Mouse (Mus musculus): ENCODE measurements around the gene Kmo. TPM values are rescaled to one million over a fixed set of nuclear protein-coding genes. Genes with fewer than 3 reads are reported as not detected.

The Kmo gene
- polyA plus RNA-seq, 1 experiment: 0.10 TPM

DNA sequence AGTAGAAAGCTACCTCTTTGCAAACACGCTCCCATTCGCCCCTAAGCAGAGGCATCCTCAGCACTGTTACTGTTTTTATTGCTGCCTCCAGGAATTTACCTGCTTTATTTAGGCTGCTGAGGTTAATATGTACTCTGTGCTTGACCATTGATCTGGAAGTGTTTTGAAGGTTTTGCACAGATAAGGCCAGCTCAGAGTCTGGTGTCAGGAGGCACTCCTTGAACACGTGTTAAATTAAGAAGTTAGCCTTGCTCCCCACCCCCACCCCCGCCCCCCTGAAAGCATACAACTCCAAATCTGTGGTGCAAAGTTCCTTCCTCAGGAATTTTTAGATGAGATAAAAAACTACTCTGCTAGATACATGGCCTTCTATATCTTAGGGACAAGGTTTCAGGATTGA, 81.0 kb downstream of the Kmo start:
- H3K4me1 ChIP-seq (ENCODE audit: control insufficient read depth, insufficient read depth, low read length): no peaks in the 10 kb centered on the region
- TF ChIP-seq POLR2A (IDR thresholded peaks at IDR 0.05; ENCODE audit: extremely low read depth, insufficient read depth, low read length): no peak
- TF ChIP-seq CTCF (IDR thresholded peaks at IDR 0.05; ENCODE audit: extremely low read depth, insufficient read depth, low read length): no peak

DNA sequence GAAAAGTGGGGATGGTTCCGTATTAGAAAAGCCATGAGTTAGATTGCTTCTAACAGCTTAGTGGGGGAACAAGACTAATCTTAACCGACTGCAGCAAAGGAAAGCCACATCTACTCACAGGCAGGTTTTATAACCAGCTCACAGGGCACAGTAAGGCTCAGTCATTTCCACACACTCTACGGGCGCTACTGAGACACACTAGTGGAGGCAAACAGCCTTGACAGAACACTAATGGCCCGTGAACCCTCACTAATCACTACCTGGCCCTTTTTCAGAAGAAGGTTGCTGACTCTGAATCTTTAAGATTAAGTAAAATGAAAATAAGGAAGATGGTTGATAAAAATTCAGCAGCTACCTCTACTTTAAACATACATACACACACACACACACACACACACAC, 87.4 kb downstream of the Kmo start:
- TF ChIP-seq CTCF (IDR thresholded peaks at IDR 0.05; ENCODE audit: extremely low read depth, insufficient read depth, low read length): no peak
- TF ChIP-seq POLR2A (IDR thresholded peaks at IDR 0.05; ENCODE audit: extremely low read depth, insufficient read depth, low read length): no peak
- no peak overlapping the region for H3K27ac ChIP-seq (ENCODE audit: insufficient read depth, low read length)
- H3K4me3 ChIP-seq (ENCODE audit: insufficient read depth, low read length): no peak overlapping the region
- H3K4me1 ChIP-seq (ENCODE audit: control insufficient read depth, insufficient read depth, low read length): no peaks in the 10 kb centered on the region

More for the DNA sequence above, 81.0 kb downstream of the Kmo start:
- H3K27ac ChIP-seq (ENCODE audit: insufficient read depth, low read length): no peak overlapping the region
- no peak overlapping the region for H3K4me3 ChIP-seq (ENCODE audit: insufficient read depth, low read length)

GRCm38 (mm10) chr1:175708013-175708412, 87.8 kb downstream of the Kmo start:
- no peak overlapping the region for H3K4me3 ChIP-seq (ENCODE audit: insufficient read depth, low read length)

More at GRCm38 (mm10) chr1:175708013-175708412, 87.8 kb downstream of the Kmo start:
- no peaks in the 10 kb centered on the region for H3K4me1 ChIP-seq (ENCODE audit: control insufficient read depth, insufficient read depth, low read length)
- H3K27ac ChIP-seq (ENCODE audit: insufficient read depth, low read length): no peak overlapping the region
- no peak for TF ChIP-seq POLR2A (IDR thresholded peaks at IDR 0.05; ENCODE audit: extremely low read depth, insufficient read depth, low read length)
- TF ChIP-seq CTCF (IDR thresholded peaks at IDR 0.05; ENCODE audit: extremely low read depth, insufficient read depth, low read length): no peak

Other genes with a start within 250 kb of the Kmo start
- 90.9 and 97.6 TPM in 2 replicates for gene Rgs7, start 127.9 kb upstream of the Kmo start, polyA plus RNA-seq (2012; rRNA removed)
- 105 and 115 TPM in 2 replicates for gene Fh1, start 5.3 kb downstream of the Kmo start, polyA plus RNA-seq (2012; rRNA removed)
- gene Opn3, start 72.4 kb downstream of the Kmo start, polyA plus RNA-seq (2012; rRNA removed): 3.8 and 4.2 TPM in 2 replicates
- 3.4 and 3.5 TPM in 2 replicates for gene Chml, start 72.5 kb downstream of the Kmo start, polyA plus RNA-seq (2012; rRNA removed)
- 0.02 TPM in 1 of 2 replicates, not detected in the other for gene Wdr64, start 78.2 kb downstream of the Kmo start, polyA plus RNA-seq (2012; rRNA removed)